Mouse (Mus musculus): ENCODE data around the gene Dpp9.

DNA sequence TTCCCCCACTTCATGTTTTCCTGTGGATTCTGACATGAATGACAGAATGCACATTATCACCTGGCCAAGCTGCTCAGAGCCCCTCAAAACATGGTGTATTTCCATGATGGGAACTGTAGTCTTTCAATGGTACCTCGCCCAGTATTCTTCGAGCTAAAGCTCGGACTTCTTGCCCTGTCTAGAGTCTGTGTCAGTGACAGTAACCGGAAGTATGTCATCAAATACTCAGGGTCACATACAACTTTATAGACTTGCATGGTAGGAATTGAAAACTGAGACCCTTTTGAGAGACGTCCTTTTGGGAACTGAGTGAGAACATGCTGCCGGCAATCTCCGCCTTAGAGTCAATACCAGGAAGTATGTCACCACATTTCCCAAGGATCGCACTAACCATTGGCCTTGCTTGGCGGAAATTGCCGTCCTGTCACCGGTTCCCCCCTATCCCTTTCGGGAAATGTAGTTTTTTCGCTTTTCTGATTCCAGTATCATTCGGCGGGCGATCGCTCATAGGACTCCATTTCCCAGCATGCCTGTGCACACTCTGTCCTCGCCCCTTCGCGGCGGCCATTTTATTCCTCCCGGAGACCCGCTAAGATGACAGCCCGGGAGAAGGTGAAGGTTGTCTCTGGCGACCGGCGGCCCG is 37.7 kb upstream of the Dpp9 start, which contains the start of gene Fem1a:
- no peak for TF ChIP-seq CTCF (IDR thresholded peaks at IDR 0.05; ENCODE audit: extremely low read depth, insufficient read depth, low read length)
- TF ChIP-seq POLR2A (IDR thresholded peaks at IDR 0.05; ENCODE audit: extremely low read depth, insufficient read depth, low read length), result peak; percentile 77
